Mouse (Mus musculus) MN1 (cell line): Measurements from ENCODE around the gene Col5a3.
"Not testable (repeated sequence)": the region's sequence is repeated elsewhere in the genome, so short reads cannot be mapped to it uniquely, and the experiment has no call there.

Source experiments
- DNase-seq: peaks from one replicate; pipeline ENCODE4 v3.0.0-alpha.2; 2016; ENCODE audit warnings: low spot score

Col5a3 gene

DNA sequence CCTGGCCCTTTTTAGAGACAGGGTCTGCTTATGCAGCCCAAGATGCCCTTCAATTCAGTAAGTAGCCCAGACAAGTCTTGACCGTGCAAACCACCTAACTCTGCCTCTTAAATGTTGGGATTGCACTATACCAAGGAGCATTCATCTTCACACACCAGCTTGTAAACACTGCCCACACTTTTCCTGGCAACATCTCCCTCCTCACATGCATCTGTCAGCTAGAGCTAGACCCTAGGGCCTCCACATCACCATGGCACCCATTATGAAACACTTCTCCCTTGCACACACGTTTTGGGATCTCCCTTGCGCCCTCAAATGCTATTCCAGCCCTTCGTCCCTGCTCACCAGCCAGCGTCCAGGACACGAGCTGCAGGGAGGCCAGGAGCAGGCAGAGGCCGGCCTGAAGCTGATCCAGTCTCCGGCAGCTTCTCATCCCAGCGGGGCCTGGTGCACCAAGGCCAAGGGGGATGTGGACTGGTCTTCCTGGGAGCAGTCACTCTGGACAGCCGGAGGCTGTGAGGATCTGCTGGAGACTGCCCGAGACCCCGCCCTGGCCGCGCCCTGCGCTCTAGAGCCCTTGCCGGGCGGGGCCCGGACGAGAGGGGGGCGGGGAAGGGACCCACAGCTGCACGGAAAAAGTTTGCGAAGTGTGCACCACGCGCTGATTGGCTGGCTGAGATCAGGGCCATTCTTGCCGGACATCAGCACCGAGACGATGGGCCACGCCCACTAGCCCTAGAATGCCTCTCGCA, at the start of gene Col5a3:
Col5a3 (minus strand) TSS at position 547 of the 752 bp plus-strand sequence.
- peak; percentile 63 for DNase-seq

DNA sequence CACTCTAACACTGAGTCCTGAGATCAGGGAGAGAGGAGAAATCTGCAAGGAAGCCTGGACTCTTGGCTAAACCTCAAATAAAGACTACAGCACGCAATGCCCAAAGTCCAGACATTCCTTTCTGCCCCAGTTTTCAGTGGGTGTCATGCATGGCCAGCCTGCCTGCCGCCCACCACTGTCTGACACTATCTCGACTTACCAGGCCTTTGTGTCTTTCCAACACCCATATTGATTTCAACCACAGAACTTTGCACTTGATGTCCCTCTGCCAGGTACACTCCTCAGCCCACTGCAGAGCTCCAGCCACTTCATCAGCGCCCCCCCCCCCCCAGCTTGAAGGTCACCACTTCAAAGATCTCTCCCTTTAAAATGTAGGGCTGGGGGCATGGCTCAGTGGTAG, 47.4 kb upstream of the Col5a3 start:
- DNase-seq: no peak

DNA sequence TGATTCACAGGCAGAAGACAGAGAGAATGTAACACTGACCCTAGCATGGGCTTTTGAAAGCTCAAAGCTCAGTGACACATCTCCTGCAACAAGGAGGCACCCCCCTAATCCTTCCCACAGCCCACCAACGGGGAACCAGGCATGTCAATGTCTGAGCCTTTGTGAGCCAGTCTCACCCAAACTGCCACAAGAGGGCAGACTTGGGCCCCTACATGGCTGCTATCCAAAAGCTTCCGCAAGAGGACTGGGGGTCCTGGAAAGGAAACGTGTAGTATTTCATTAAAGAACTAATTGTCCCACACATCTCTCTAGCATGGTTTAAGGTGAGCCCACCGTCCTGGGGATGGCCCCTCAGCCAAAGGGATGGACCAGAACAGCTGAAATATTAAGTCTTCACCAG, 47.0 kb upstream of the Col5a3 start:
- peak; percentile 21 for DNase-seq

DNA sequence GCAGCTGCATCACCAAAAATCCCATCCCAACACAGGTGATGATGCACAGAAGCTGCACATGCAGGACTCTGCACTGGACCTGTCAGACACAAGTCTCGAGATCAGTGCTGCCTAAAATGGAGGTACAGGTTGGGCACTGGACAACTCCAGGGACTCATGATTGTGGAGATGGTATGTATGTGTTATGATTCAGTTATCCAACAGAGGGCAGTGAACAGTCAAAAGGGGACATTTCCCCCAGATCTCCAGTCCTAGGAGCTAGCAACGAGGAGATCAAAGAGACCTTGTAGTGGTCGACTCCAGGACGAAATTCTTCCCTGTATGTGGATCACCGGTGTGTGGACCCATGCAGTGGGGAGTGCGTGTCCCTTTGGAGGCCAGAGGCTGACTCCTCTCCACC, 45.1 kb upstream of the Col5a3 start:
- DNase-seq: no peak

DNA sequence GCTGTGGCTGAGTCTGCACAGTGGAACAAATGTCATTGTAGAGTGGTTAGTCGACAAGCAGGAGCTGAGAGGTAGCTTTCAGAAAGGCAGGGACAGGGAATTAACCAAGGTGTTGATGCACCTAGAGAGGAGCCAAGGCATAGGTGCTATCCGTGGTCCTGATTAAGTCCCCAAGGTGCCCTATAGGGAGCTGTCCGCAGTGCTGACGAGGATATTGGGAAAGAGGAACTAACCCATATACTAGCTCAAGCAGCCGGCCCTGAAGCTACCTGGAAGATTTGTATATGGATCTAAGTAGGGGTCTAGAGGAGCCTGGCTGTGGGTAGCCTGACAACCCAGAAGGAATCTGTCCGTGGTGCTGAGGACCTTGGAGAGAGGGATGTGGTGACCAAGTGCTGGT, 42.3 kb upstream of the Col5a3 start:
- no peak for DNase-seq

DNA sequence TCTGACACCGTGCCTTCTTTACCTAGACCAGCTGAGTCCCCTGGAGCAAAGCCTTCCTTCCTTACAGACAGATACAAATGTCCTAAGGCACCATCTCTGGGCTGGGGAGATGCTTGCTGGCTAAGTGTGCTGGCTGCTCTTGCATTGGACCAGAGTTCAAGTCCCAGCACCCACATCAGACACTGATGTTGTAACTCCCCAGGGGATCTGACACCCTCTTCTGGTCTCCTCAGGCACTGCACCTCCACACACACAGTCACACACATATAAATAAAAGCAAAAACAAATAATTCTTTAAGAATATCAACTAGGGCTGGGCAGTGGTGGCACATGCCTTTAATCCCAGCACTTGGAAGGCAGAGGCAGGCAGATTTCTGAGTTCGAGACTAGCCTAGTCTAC, 35.3 kb upstream of the Col5a3 start:
- DNase-seq: no peak

DNA sequence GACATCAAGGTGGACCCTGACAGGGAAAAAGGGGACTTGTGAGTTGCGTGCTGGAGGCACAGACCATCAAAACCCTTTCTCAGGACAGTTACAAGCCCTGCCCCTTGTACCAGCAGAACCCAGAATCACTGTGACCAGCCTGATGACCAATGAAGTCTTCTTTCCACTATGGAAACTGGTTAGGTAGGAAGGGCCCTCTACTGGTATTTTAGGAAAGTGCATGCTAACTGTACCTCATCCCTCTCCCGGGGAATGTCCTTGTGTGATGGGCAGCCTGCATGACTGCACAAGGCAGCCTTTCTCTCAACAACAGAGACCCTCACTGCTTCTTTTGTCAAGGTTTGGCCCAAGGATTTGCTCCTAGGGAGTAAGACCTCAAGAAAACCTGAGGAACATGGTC, 27.8 kb upstream of the Col5a3 start:
- peak; percentile 50 for DNase-seq

DNA sequence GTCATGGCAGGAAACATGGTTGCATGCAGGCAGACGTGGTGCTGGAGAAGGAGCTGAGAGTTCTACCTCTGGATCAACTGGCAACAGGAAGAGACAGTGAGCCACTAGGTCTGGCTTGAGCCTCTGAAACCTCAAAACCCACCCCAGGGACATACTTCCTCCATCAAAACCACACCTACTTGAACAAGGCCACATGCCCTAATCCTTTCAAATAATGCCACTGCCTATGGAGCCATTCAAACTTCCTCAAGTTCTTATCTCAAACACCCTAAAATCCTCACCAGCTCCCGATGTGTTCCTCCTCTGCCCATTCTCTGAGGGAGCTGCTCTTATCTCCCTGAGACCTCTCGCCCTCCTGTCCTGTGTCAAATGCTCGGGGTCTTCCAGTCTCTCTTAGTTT, 27.3 kb upstream of the Col5a3 start:
- DNase-seq: no peak

DNA sequence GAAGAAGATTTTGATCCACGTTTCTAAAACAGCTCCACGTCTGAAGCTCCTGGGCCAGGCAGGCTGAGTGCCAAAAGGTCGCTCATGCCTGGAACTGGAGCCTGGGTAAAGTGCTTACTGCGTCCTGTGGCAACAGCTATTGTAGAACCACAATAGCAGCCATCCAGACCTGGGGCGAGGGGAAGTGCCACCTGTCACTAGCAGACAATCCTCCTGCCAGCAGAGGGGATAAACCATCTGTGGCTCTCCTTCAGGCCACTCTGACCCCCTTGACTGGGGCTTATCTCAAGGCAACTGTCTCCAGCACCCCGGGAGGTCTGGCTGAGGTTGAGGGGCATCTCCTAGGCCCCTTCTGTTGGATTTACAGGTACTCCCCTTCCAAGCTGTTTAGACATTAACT, 24.1 kb upstream of the Col5a3 start:
- no peak for DNase-seq

DNA sequence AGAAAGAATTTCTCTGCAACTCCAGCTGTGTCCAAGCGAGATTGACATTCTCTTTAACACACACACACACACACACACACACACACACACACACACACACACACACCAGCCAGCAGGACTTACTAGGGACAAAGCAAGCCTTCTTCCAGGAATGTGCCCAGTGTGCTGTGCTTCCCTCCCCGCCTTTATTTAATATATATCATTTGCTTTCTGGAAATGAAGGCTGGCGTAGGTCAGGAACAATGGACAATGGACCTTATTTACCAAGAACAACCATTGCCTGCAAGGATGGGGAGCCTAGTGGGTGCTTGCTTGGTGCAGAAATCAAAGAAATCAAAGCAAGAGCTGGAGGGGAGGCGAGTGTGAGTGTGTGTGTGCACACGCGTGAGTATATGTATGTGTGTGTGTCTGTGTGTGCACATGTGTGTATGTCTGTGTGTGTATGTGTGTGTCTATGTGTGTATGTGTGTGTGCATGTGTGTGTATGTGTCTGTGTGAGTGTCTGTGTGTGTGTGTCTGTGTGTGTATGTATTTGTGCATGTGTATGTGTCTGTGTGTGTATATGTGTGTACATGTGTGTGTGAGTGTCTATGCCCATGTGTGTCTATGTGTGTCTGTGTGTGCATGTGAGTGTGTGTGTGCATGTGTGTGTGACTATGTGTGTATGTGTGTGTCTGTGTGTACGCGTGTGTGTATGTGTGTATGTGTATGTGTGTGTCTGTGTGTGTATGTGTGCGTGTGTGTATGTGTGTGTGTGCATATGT, 22.5 kb upstream of the Col5a3 start:
- no peak for DNase-seq

DNA sequence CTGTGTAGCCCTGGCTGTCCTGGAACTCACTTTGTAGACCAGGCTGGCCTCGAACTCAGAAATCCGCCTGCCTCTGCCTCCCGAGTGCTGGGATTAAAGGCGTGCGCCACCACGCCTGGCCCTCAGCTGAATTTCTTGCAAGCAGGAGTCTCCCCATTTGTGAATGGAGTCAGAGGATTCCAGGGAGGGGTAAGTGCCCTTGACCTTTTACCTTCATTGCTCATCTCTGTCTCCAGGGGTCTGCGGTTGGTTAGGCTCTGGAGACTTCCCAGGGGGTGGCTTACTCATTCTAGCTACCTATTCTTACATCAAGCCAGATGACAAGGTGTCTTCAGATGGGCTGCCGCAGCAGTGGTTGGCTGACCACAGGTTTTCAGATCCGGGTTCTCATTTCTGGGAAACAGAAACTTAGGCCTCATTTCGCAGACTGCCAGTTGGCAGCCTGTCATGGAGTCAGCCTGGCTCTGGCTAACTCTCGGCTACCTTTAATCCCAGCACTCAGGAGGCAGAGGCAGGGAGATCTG, 20.6 kb upstream of the Col5a3 start:
- DNase-seq: not testable (repeated sequence)

DNA sequence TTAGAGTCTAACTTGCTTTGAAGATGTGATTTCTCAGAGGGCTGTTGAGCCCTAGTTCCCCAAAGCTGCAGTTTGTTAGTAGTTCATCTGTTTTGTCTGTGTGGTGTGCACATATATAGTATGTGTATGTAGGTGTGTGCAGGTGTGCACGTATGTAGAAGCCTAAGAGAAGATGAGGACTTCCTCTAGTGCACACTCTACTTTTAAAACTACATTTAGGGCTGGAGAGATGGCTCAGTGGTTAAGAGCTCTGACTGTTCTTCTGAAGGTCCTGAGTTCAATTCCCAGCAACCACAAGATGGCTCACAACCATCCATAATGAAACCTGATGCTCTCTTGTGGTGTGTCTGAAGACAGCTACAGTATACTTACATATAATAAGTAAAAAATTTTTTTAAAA, 20.0 kb upstream of the Col5a3 start:
- DNase-seq: no peak

DNA sequence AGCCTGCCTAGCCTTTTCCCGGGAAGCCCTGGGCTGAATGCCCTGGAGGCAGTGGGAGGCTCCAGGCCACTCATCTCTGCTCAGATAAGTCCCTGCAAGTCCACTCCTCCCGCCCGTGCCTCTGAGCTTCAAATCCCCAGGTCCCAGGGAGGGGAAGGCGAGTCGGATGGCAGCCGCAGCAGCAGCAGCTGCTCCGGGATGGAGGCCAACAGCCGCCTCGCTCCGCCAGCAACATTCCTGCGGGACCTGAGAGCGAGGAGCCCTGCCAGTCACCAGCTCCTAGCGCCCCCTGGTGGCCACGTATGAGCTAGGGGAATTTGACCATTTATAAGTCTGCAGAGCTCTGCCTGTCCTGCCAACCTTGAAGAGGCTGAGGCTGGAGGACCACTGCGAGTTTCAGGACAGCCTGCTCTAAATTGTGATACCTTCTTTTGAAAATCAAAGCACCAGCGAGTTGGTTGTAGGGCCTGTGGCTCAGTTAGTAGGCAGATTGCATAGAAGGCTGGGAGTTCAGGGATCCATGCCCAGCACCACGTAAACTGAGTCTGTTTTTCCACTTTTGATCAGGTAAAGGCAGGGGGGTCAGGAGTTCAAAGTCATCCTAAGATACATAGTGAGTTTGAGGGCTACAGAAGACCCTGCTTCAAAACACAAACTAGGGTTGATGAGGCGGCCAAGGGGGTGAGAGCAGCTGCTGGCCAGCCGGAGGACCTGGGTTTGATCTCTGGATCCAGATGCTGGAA, 16.2 kb upstream of the Col5a3 start:
- peak; percentile 92 for DNase-seq

DNA sequence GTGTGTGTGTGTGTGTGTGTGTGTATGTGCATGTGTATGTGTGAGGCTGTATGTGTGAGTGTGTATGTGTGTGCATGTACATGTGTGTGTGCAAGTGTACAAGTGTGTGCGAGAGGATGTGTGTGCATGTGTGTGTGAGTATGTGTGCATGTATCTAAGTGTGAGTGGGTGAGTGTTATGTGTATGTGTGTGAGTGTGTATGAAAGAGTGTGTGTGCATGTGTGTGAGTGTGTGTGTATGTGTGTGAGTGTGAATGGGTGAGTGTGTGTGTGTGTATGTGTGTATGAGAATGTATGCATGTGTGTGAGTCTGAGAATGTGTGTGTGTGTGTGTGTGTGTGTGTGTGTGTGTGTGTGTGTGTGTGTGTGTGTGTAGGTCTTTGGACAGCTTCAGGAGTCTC, 13.3 kb upstream of the Col5a3 start:
- no peak for DNase-seq

DNA sequence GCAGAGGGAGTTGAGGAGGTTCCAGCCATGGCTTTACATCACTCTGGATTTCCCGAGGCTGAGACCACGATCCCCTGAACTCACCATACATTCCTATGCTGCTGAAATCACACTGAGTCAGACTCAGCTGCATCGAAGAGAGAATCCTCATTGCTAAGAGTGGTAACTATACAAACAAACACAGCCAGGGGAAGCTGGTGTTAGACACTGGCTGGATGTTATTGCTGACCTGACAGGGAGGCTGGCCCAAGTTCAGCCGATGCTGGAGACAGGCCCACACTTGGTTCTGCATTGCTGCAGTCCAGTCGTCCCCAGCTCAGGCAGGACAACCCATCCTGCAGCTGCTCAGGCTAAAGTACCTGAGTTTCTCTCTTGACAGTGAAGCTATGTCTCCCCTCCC, 10.9 kb upstream of the Col5a3 start:
- DNase-seq: no peak

DNA sequence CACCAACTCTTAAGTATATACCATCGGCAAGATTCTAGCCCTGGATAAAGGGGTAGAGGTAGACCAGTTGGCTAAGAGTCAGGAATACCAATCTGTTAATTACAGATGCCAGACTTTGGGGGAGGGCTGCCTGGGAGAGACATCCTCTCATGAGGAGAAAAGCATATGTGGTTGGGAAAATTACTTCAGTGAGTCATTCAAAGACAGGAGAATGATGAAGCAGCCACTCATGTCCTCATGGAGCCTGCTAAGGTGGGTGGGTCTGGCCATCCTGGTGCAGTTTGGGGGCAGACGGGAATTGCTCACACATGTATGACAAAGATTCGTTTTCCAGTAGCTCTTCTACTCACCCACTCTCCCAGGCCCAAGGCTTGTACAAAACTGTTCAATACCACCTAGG, 8.0 kb upstream of the Col5a3 start:
- DNase-seq: no peak

DNA sequence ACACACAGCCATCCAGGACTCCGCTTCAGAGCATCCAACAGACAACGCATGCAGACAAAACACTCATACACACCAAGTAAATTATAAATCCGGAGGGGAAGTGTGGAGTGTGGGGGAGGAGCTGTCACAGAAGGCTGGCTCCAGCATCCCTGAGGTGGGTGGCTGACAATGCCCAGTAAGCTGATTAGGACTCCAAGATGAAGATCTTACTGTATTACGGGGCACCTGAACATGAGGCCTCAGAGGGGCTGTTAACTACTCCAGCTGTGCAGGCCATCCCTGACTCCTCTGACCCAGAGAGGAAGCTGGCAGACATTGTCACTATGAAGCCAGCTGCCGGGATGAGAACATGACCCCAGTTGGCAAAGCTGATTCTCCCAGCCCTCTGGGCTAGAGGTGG, 5.1 kb upstream of the Col5a3 start:
- no peak for DNase-seq

DNA sequence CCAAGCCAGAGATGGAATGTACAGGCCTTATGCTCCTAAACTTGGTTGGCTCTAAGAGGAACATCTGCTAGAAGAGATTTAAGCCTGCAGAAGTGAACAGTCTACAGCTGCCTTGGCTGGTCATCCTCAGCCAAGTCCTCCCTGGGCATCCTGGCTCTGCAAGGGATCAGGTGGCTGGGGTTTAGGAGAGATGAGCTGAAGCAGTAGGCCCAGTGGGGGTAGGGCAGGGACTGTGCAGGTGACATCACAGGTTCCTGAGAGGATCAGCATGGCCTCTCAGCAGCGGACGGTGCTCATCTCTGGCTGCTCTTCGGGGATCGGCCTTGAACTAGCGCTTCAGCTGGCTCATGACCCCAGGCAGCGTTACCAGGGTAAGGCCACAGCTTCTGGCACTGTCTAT, 3.4 kb upstream of the Col5a3 start, which contains the start of gene Rdh8:
Rdh8 (plus strand) TSS at position 268 of the 400 bp plus-strand sequence.
- no peak for DNase-seq

DNA sequence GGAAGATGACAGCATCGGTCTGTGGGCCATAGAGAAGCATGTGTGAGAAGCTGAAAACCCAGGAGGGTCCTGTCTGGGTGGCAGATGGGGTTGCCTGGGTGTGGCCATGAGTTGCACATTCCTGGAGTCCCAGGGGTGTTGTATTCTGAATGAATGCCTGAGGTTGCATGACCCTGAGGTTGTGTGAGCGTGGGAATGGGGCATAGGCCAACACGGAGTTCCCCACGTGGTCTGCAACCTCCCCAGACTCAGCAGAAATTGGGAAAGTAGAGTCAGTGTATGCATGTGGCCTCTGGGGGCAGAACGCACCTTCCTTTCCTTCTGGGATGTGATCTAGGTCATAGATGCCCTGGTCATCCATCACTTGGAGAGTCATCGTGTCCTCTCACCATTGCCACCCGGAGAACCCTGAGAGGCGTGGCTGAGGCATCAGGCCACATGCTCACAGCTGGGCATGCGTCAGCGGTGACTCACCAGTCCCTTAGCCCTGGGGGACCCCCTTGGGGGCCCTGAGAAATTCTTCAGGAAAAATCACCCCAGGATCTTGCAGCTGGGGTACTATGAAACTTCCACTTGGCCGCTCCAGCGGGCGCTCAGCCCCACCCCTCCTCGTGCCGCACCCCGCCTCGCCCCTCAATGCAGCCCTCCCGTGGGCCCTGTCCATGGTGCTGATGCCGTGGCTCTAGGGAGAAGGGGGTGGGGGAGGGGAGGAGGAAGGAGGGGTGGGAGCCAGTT, 2.2 kb downstream of the Col5a3 start:
- no peak for DNase-seq

DNA sequence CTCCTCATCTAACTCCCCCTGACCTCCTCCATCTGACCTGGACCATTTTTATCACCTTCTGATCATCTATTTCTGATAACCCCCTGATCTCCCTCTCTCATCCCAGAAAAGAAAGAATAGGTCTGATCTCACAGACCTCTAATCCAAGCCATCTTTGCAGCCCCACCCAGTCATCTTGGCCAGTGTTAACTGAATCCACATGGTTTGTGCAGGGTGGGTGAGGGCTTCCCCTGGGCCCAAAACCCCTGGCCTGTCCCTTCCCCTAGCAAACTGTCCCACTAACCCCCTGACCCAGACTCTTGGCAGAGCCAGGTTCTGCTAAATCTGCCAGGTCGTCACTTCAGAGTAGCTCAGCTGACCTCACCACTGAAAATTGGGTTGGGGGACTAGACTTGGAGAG, 4.1 kb downstream of the Col5a3 start:
- no peak for DNase-seq

DNA sequence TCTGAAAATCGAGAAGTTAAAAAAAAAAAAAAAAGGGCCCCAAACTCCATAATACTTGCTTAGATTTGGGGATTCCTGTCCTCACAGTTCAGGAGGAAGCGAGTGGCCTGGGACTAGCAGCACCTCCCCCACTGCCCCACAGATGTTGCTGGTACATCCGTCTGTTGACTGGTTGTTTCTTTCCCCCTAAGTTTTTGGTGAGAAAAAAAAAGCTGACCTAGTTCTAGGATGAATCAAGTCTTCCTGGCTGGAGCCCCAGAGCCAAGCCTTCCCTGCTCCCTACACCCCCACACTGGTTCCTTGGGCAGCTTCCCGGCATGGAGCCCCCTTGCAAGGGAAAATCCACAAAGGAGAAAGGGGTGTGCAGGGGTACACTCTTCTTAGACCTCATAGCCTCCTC, 4.6 kb downstream of the Col5a3 start:
- DNase-seq: no peak

DNA sequence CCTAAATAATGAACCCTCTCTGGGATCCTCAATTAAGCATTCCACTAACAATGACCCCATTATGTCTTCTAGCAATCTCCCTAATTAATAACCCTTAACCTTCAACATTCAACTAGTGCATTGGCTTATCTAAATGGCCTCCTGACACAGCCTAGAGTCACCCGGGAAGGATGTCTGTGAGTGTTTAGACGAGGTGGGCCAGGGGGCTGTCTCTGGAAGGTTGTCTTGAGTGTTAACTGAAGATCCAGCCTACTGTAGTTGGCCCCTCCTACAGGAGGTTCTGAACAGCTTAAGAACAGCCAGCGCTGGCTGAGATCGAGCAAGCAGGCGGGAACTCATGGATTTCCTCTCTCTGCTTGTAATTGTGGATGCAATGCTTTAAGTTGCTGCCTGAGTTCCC, 9.2 kb downstream of the Col5a3 start:
- DNase-seq: no peak
